Mouse (Mus musculus) G1E-ER4 (cell line): ENCODE measurements around the gene Gpd2. TPM values are rescaled to one million over a fixed set of nuclear protein-coding genes. Genes with fewer than 3 reads are reported as not detected.

Source experiments
- GATA1 ChIP-seq: IDR thresholded peaks from one replicate; pipeline ENCODE4 v1.8.0; 2012; ENCODE audit warnings: low read length, inconsistent platforms
- polyA plus RNA-seq: library from polyadenylated mRNA; stranded (reverse); fragments of >175 nt; gene quantifications from 2 replicates; pipeline ENCODE4 v1.2.3, GENCODE M21; 2012

Gpd2 gene
- polyA plus RNA-seq, 1 experiment: 3.4 TPM

DNA sequence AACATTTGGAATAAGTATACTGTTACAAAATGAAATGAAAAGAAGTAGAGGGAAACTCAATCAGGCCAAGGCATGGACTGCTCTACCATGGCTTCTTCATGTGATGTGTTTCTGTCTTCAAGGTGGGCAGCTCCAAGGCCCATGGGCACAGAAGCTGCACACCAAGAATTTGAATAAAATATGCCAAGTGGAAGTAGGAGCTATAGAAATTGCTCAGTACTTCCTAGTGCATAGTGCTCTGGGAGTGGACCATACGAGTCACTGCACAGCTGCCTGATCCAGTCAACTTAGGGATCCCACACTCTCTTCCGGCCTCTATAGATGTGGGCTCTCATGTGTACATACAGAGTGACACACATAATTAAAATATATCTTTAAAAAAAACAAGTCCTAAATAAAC lies 147.2 kb downstream of the Gpd2 start:
- TF ChIP-seq GATA1: no peak

DNA sequence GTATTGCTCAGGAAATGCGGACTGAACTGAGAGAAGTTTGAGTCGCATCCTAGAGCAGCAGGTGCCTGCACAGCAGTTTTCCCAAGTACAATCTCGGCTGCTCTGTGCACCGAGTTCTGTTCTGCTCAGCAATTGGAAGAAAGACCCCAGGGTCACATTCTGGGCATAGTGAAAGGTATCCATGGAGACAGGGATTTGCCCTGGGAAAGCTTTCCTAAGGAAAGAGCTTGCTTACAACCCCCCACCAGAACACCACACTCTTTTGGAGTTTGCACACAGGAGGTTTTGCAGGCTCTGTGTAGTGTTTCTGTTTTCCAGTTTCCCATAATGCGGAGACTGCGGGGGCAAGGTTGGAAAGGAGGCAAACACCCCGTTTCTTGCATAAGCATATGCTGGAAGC lies 150.4 kb downstream of the Gpd2 start:
- TF ChIP-seq GATA1: no peak

DNA sequence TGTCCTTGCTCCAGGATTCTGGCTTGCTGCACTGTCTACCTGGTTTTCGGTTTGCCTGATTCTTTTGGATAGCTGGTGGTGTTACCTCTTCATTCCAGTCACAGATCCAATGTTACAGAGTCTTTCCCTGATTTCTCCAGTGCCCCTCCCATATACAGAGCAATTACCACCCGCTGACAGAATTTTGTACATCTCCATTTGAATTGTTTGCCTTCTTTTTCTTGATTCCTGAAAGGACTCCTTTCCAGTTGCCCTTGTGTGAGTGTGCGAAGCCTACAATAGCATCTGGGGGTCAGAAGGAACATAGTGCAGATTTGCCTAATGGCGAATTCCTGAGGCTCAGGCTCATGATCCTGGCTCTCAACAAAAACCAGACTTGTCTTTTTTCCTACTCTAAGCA lies 157.6 kb downstream of the Gpd2 start:
- no peak for TF ChIP-seq GATA1

DNA sequence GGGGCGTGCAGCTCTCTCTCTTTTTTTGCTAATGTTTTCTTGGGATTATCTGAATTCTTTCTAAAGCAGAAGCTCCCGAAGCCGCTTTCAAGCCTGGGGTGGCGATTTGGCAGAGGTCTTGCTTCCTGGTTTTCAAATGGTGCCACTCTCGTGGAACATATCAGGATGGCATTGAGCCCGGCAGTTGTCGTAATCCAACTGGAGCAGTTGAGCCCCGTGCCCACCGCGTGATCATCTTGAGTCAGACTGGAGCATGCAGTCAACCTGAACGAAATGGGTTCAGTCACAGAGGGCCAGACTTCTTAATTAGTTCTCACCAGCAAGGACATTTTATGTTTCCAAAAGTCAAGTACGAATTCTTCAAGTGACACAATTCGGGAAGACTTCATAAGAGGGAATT lies 158.6 kb downstream of the Gpd2 start:
- TF ChIP-seq GATA1: no peak

DNA sequence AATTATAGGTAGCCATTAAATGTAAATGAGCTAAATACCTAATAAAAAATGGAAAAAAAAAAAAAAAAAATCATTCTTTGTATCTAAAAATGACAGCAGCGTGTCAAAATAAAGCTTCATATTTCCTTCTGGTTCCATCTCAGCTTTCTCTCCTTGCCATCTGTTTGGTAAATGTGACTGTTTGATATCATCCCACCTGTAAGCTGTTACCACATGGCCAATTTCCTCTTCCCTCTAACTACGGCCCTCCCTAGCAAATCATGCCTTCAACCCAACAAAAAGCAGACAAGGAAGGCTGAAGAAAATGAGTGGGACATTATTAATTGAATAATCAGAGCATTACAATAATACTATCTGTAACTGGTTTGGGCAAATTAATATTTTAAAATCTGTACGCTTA lies 160.3 kb downstream of the Gpd2 start:
- TF ChIP-seq GATA1: no peak

DNA sequence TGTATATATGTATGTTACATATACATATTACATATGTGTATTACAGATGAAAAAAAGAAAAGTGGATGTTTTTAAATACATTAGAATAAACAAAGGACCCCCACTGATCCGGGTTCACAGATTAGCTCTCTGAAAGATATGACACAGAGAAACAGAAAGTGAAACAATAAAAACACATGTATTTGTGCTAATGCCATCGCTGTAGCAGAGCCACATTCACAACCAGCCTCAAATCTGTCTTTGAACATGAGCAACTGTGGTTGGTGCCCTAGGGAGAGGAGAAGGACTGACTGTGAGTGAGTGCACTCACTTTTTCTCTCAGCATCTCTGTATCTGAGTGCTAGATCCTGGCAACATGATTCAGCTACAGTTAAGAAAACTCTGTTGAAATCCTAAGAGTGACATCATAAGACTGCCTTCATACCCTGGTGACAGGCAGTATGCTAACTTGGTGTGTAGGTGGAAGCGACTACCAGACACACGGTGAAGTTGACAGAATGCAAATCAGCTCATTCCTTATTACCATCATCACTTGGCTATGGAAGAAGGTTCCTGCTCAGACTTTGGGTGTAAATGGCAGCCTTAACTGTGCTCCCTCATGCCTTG lies 170.1 kb downstream of the Gpd2 start:
- no peak for TF ChIP-seq GATA1

DNA sequence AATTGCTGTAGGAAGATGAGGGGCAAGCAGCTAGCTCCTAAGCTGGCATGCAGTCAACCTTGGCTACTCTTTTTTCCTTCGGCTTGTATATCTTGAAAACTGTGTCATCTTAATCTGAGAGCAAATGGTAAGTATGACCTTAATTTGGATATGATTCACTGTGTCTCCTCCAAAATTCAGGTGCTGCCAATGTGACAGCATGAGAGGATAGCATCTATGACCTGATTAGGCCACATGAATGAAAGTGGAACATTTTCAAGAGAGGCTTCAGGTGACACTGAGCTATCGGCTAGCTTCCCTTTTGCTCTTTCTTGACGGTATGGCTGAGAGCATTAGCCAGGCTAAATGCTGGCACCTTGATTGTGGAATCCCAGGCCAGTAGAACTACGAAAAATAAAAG lies 171.0 kb downstream of the Gpd2 start:
- no peak for TF ChIP-seq GATA1

DNA sequence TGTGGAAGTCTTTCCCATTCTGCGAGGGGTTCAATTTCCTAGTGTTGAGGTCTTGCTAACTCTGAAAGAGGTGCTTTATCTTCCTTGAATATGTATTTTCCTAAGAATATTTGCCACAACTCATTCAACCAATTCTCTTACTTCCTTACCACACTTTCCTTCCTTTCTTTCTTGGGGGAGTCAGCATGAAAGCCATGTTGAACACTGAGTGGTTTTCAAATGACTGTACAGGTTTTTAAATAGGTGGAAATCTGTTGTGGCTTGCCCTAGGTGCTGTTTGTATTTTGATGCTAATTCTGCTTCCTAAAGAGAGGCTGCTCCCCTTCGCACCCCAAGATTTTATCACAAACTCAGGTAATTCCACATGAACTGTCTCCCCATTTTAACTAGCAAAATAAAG lies 174.1 kb downstream of the Gpd2 start:
- no peak for TF ChIP-seq GATA1

DNA sequence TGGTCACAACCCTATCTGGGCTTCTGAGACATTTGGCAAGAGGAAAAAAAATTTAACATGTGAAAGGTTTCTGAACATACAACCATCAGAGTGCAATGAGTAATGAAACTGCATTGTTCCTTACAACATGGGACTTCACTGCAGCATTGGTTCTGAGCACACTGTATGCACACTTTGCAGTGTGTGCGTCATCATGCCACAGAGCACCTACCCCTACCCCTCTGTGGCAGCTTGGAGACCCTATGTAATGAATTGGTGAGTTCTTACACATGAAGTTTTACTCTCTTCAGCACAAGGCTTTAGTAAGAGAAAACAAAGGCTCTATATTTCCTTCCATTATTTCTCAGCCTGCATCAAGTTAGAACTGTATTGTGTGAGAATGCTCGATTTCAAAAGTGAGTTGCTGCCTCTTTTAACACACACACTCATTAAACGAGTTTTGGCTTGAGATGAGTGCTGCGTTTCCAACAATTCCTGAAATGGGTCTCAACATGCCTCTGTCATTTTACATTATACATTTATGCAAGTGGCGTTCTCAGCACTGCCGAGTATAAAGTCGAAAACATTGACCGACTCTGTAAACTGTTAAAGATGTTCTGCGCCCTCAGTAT lies 177.2 kb downstream of the Gpd2 start:
- no peak for TF ChIP-seq GATA1

DNA sequence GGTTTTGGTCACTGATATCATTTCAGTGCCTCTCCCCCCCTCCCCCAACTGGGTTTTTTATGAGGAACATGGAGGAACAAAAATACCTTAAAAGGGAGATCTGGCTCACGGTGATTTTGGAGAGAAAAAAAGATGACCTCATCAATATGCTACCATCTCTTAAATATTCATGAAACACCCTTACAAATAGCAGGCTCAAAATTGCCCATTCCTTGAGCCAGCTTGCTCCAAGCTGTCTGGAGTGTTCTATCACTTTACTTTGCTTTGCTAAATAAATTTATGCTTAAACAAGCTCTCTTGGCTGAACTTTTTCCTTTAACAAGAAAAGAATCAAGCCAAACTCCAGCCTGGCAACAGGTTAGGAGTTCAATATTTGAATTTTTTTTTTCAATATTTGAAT lies 179.3 kb downstream of the Gpd2 start:
- TF ChIP-seq GATA1: no peak

Other genes starting within 250 kb of the Gpd2 start
- gene Nr4a2, start 113.6 kb upstream of the Gpd2 start, polyA plus RNA-seq: 2.5 and 3.1 TPM in 2 replicates